Mouse (Mus musculus) MEL (cell line): Measurements from ENCODE around the gene Gm49450.

Experiments
- KAT2A ChIP-seq: conservative IDR thresholded peaks from 2 replicates; pipeline ENCODE4 v1.6.1; 2012; ENCODE audit warnings: low read depth, low read length, improper control_type of control experiment, inconsistent platforms
- MAFK ChIP-seq: IDR thresholded peaks from 2 replicates; pipeline ENCODE4 v1.6.1; 2011; ENCODE audit warnings: low read depth, mild to moderate bottlenecking, low read length, improper control_type of control experiment, borderline replicate concordance
- SMC3 ChIP-seq: IDR thresholded peaks from 2 replicates; pipeline ENCODE4 v1.6.1; 2011; ENCODE audit warnings: low read depth, low read length, improper control_type of control experiment

- TF ChIP-seq MAFK (no peak), KAT2A (no peak), SMC3 (no peak)
Measured at GRCm38 (mm10) chr15:98987661-98988181, 34.4 kb upstream of the Gm49450 start.
